Mouse (Mus musculus) hindbrain, embryonic 13.5 days (tissue): ENCODE data around the gene Clpx. TPM values are rescaled to one million over a fixed set of nuclear protein-coding genes. Genes with fewer than 3 reads are reported as not detected.

Experiments
- ATAC-seq: fragments of 200-750 bp; cut with Nextera tagmentation; 2 replicates; pipeline ENCODE4 v1.8.0; 2017; ENCODE audit warnings: moderate TSS enrichment; ENCODE audit not compliant: low FRiP score
- H3K27ac ChIP-seq: fragments of 300-500 bp; sonication (generic); 2 replicates; pipeline ENCODE4 v1.5.1; 2015; ENCODE audit warnings: inconsistent platforms, mild to moderate bottlenecking, moderate library complexity
- H3K27me3 ChIP-seq: fragments of 300-500 bp; sonication (generic); 2 replicates; pipeline ENCODE4 v1.6.1; 2015; ENCODE audit warnings: mild to moderate bottlenecking, inconsistent platforms
- H3K36me3 ChIP-seq: fragments of 300-500 bp; sonication (generic); 2 replicates; pipeline ENCODE4 v1.6.1; 2015; ENCODE audit warnings: mild to moderate bottlenecking, inconsistent platforms
- H3K4me1 ChIP-seq: fragments of 300-500 bp; sonication (generic); replicated peaks from 2 replicates; pipeline ENCODE4 v1.6.1; 2015; ENCODE audit warnings: inconsistent platforms
- H3K4me2 ChIP-seq: fragments of 300-500 bp; sonication (generic); 2 replicates; pipeline ENCODE4 v1.6.1; 2015; ENCODE audit warnings: inconsistent platforms, mild to moderate bottlenecking, moderate library complexity
- H3K4me3 ChIP-seq: fragments of 300-500 bp; sonication (generic); 2 replicates; pipeline ENCODE4 v1.5.1; 2015; ENCODE audit warnings: mild to moderate bottlenecking, inconsistent platforms
- H3K9ac ChIP-seq: fragments of 300-500 bp; sonication (generic); 2 replicates; pipeline ENCODE4 v1.6.1; 2015; ENCODE audit warnings: mild to moderate bottlenecking, inconsistent platforms
- H3K9me3 ChIP-seq: fragments of 300-500 bp; sonication (generic); 2 replicates; pipeline ENCODE4 v1.6.1; 2016; ENCODE audit warnings: inconsistent platforms
- WGBS: fragments of 180-500 bp; shearing (Covaris S2); methylation state at CpG from one replicate; pipeline ENCODE4 v1.1.7; 2015; 5-methylcytosine and 5-hydroxymethylcytosine counted together
- polyA plus RNA-seq: library from polyadenylated mRNA; unstranded; fragments of >200 nt; fragmentation: Nextera tagmentation; extraction: Ambion mirVana; gene quantifications from 2 replicates; pipeline ENCODE4 v1.2.1, GENCODE M21; 2015

The Clpx gene
- 40.9 and 46.8 TPM in 2 replicates for polyA plus RNA-seq

- WGBS: under 1% methylated on average over 68 of the region's 71 CpGs
- H3K27me3 ChIP-seq: no peaks in the 10 kb centered on the region
- ATAC-seq: peak; percentile 94
- peak within 1 kb of the TSS; percentile 89 for H3K4me2 ChIP-seq
- H3K4me1 ChIP-seq: peaks cover 25% of the 10 kb centered on the region
- H3K9me3 ChIP-seq: no peaks in the 10 kb centered on the region
- H3K27ac ChIP-seq: peak within 1 kb of the TSS; percentile 90
- peak within 1 kb of the TSS; percentile 95 for H3K4me3 ChIP-seq
- peaks cover 9% of the 10 kb centered on the region for H3K36me3 ChIP-seq
- H3K9ac ChIP-seq: peak within 1 kb of the TSS; percentile 94
Observed at GRCm38 (mm10) chr9:65293973-65294715, at the start of gene Clpx. TSS of gene Clpx (plus strand) at chr9:65294260.

- Histone ChIP-seq H3K9me3 (no peaks in the 10 kb centered on the region), H3K36me3 (no peaks in the 10 kb centered on the region), H3K9ac (no peak overlapping the region), H3K27ac (no peak overlapping the region), H3K27me3 (no peaks in the 10 kb centered on the region), H3K4me1 (peaks cover 16% of the 10 kb centered on the region), H3K4me3 (no peak overlapping the region), H3K4me2 (no peak overlapping the region)
- no peak for ATAC-seq
- 78% methylated on average over 16 of the region's 16 CpGs for WGBS
Observed at GRCm38 (mm10) chr9:65247502-65248376, 46.3 kb upstream of the Clpx start.

- no peak overlapping the region for H3K4me3 ChIP-seq
- H3K4me1 ChIP-seq: peaks cover 10% of the 10 kb centered on the region
- H3K36me3 ChIP-seq: no peaks in the 10 kb centered on the region
- no peak overlapping the region for H3K9ac ChIP-seq
- H3K27me3 ChIP-seq: no peaks in the 10 kb centered on the region
- no peak for ATAC-seq
- H3K9me3 ChIP-seq: no peaks in the 10 kb centered on the region
- no peak overlapping the region for H3K4me2 ChIP-seq
- WGBS: 84% methylated on average over 5 of the region's 5 CpGs
- H3K27ac ChIP-seq: no peak overlapping the region
Observed at GRCm38 (mm10) chr9:65248377-65248690, 45.7 kb upstream of the Clpx start.

DNA sequence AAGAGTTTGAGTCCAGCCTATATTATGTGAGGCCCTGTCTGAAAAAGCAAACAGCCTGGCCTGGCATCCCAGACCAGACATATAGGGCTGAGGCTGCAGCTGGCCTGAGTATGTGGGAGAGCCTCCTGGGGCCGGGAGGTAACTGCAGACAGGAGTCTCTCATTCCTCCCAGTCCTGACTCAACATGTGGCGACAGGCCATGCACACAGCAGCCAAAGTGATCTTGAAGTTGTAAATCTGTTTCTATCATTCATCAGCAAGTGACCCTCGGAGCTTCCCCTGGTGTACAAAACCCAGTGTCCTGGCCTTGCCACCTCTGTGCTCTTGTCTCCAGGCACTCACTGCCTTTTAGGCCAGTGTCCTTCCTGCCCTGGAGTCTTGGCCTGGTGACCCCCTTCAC is 42.0 kb upstream of the Clpx start:
- no peak overlapping the region for H3K9ac ChIP-seq
- H3K4me1 ChIP-seq: no peaks in the 10 kb centered on the region
- WGBS: 85% methylated on average over 3 of the region's 3 CpGs
- H3K27ac ChIP-seq: no peak overlapping the region
- no peaks in the 10 kb centered on the region for H3K27me3 ChIP-seq
- H3K4me2 ChIP-seq: no peak overlapping the region
- H3K9me3 ChIP-seq: no peaks in the 10 kb centered on the region
- no peaks in the 10 kb centered on the region for H3K36me3 ChIP-seq
- no peak overlapping the region for H3K4me3 ChIP-seq
- no peak for ATAC-seq

DNA sequence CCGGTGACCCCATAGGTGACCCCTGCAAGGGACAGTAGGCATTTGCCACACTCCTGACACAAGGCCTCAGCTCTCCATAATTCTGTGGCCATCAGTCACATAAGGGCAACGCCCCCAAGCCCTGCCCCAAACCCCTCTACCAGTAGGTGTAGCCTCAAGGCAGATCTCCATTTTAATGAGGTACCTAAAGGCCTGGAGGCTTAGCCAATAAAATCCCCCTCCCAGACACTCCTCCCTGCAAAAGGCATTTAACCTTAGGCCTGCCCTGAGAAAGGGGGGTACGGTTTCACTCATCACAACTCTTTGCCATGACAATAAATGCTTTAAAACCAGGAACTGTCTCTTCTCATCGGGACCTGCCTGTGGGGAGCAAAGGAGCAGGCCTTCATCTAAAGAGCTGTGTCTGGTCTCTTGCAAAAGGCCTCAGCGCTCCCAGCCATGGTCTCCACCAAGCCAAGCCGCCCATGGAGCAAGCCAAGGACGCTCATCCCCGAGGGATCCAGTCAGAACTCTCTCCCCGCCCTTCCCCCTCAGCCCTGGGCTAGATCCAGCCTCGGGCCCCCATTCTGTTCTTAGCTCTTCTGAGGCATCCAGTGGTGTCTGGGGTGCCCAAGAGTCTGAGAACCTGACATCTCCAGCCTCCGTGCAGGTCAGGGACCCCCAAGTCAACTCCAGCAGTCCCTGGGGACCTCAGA is 38.0 kb upstream of the Clpx start:
- Histone ChIP-seq H3K27me3 (no peaks in the 10 kb centered on the region), H3K4me3 (no peak overlapping the region), H3K4me1 (no peaks in the 10 kb centered on the region), H3K36me3 (no peaks in the 10 kb centered on the region), H3K9me3 (no peaks in the 10 kb centered on the region), H3K27ac (no peak overlapping the region), H3K9ac (no peak overlapping the region), H3K4me2 (no peak overlapping the region)
- WGBS: 71% methylated on average over 11 of the region's 11 CpGs
- no peak for ATAC-seq

- WGBS: 70% methylated on average over 9 of the region's 9 CpGs
- Histone ChIP-seq H3K36me3 (no peaks in the 10 kb centered on the region), H3K27me3 (no peaks in the 10 kb centered on the region), H3K9ac (no peak overlapping the region), H3K9me3 (no peaks in the 10 kb centered on the region), H3K4me2 (no peak overlapping the region), H3K4me1 (no peaks in the 10 kb centered on the region), H3K27ac (no peak overlapping the region), H3K4me3 (no peak overlapping the region)
- ATAC-seq: no peak
Observed at GRCm38 (mm10) chr9:65257218-65257910, 36.7 kb upstream of the Clpx start.

- no peak overlapping the region for H3K27ac ChIP-seq
- no peak overlapping the region for H3K9ac ChIP-seq
- H3K4me2 ChIP-seq: no peak overlapping the region
- no peak for ATAC-seq
- WGBS: 74% methylated on average over 7 of the region's 7 CpGs
- no peaks in the 10 kb centered on the region for H3K4me1 ChIP-seq
- H3K27me3 ChIP-seq: no peaks in the 10 kb centered on the region
- H3K9me3 ChIP-seq: no peaks in the 10 kb centered on the region
- no peak overlapping the region for H3K4me3 ChIP-seq
- no peaks in the 10 kb centered on the region for H3K36me3 ChIP-seq
Observed at GRCm38 (mm10) chr9:65259366-65259765, 34.7 kb upstream of the Clpx start.

GRCm38 (mm10) chr9:65261591-65262230 is 32.3 kb upstream of the Clpx start:
- ATAC-seq: no peak
- H3K4me3 ChIP-seq: no peak overlapping the region
- H3K27ac ChIP-seq: no peak overlapping the region
- H3K9ac ChIP-seq: no peak overlapping the region
- no peaks in the 10 kb centered on the region for H3K36me3 ChIP-seq
- no peak overlapping the region for H3K4me2 ChIP-seq
- WGBS: 80% methylated on average over 2 of the region's 2 CpGs
- H3K4me1 ChIP-seq: peaks cover 16% of the 10 kb centered on the region
- H3K27me3 ChIP-seq: peaks cover 3% of the 10 kb centered on the region; the same call in 1 of the 2 replicates
- H3K9me3 ChIP-seq: no peaks in the 10 kb centered on the region

DNA sequence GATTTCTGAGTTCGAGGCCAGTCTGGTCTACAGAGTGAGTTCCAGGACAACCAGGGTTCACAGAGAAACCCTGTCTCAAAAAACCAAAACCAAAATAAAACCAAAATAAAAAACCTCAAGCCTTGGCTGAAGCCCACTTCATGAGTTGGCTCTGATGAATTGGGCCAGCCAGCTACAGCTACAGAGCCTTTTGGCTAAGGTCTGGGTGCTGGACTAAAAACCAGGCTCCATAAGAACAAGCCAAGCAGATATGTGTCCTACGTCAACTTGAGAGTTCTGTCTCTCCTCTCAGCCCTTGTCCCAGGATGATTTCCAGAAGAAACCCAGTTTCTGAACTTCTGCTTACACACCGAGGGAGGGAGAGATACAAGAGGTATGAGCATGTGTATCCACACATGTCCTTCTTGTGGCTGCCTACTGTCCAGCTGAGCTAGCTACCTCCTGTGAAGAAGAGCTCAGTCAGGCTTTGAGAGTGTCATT is 31.4 kb upstream of the Clpx start:
- Histone ChIP-seq H3K36me3 (no peaks in the 10 kb centered on the region), H3K4me1 (peaks cover 24% of the 10 kb centered on the region), H3K9me3 (no peaks in the 10 kb centered on the region), H3K4me2 (no peak overlapping the region), H3K4me3 (no peak overlapping the region), H3K27ac (no peak overlapping the region), H3K9ac (no peak overlapping the region), H3K27me3 (peaks cover 3% of the 10 kb centered on the region; the same call in 1 of the 2 replicates)
- ATAC-seq: no peak
- 89% methylated on average over 3 of the region's 3 CpGs for WGBS

DNA sequence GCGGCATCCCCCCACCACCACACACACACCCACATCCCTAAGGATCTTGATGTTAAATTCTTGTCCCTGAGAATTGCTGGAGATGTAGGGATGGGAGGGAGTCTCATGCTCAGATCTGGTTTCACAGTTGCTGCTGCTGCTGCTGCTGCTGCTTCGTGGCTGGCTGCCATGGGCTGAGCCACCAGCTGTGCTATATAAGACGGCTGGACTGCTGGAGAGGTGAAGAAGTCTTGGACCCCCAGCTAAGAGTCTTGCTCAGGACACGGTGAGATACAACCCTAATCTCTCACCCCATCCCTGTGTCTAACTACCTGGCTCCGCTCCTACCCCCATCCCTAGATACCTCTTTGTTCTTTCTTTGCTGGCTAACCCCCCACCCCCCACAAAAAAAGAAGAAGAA is 29.1 kb upstream of the Clpx start, which contains the start of gene Cilp:
Gene Cilp (plus strand): TSS at position 222 of the 400 bp plus-strand sequence.
- Histone ChIP-seq H3K27me3 (peaks cover 3% of the 10 kb centered on the region; the same call in 1 of the 2 replicates), H3K27ac (peak within 1 kb of the TSS; percentile 48; the same call in 1 of the 2 replicates), H3K4me3 (no peak within 1 kb of the TSS), H3K9ac (no peak within 1 kb of the TSS), H3K4me1 (peaks cover 44% of the 10 kb centered on the region), H3K4me2 (no peak within 1 kb of the TSS), H3K36me3 (no peaks in the 10 kb centered on the region), H3K9me3 (no peaks in the 10 kb centered on the region)
- ATAC-seq: no peak
- 53% methylated on average over 5 of the region's 5 CpGs for WGBS

DNA sequence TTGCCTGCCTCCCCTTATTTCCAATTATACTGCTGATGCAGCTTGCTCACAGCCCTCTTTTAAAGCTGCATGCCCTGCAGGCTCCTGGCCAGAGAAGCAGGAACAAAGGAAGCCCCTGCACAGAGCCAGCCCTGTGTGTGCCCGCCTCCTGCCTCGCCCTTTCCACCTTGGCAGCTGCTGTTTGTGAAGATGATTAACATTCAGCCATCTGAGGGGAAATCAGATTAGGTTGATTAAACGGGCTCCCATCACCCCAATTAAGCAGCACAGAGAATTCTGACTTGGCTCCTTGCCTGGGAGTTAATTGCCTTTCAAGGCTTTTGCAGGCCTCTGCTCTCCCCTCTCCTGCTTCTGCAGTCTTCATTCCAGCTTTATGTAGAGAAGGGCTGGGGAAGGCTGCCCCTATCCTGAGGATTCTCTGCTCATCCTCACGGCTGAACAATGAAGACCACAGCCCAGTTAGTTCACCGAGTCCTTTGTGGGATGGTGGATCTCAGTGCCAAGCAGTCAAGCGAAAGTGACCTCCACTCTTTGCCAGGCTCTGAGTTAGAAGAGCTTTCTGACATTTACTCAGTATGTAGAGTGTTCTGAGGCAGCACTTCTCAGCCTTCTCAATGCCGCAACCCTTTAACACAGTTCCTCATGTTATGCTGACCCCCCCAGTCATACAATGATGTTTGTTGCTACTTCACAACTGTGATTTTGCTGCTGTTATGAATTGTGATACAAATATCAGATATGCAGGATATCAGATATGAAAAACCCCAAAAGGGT is 26.1 kb upstream of the Clpx start:
- peak; percentile 91 for ATAC-seq
- Histone ChIP-seq H3K4me3 (no peak overlapping the region), H3K9me3 (no peaks in the 10 kb centered on the region), H3K9ac (0 out of 2 replicates have a peak overlapping the region, but pooled peaks have one; percentile 7), H3K36me3 (no peaks in the 10 kb centered on the region), H3K4me2 (no peak overlapping the region), H3K27ac (peak overlapping the region; percentile 93), H3K27me3 (peaks cover 11% of the 10 kb centered on the region; the same call in 1 of the 2 replicates), H3K4me1 (peaks cover 44% of the 10 kb centered on the region)
- WGBS: 17% methylated on average over 7 of the region's 7 CpGs
